Mouse (Mus musculus) layer of hippocampus, adult 6 months (tissue): ENCODE measurements around the gene Aldoart2. TPM values are rescaled to one million over a fixed set of nuclear protein-coding genes. Genes with fewer than 3 reads are reported as not detected.

ENCODE experiments used
- long read RNA-seq, 2 experiments: library from polyadenylated mRNA; unstranded; transcript quantifications; one replicate each; pipeline ENCODE4 v2.0.0; 2019 to 2020
- polyA plus RNA-seq: library from polyadenylated mRNA; unstranded; fragments of <200 nt; fragmentation: Nextera tagmentation; gene quantifications from 2 replicates; pipeline ENCODE4 v1.2.3, GENCODE M21; 2021

Gene Aldoart2
- polyA plus RNA-seq, result 0.16 and 0.35 TPM in 2 replicates
- long read RNA-seq, experiment 1, result 0 reads
- long read RNA-seq, experiment 2, result 0 reads

DNA sequence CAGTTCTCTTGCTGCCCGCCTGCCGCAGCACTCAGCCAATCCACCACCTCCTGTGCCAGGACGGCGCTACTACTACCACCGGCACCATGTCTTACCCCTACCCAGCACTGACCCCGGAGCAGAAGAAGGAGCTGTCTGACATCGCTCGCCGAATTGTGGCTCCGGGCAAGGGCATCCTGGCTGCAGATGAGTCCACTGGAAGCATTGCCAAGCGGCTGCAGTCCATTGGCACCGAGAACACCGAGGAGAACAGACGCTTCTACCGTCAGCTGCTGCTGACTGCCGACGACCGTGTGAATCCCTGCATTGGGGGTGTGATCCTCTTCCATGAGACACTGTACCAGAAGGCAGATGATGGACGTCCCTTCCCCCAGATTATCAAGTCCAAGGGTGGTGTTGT lies at the start of gene Aldoart2:
Gene Aldoart2 (plus strand): TSS at position 34 of the 400 bp plus-strand sequence.

DNA sequence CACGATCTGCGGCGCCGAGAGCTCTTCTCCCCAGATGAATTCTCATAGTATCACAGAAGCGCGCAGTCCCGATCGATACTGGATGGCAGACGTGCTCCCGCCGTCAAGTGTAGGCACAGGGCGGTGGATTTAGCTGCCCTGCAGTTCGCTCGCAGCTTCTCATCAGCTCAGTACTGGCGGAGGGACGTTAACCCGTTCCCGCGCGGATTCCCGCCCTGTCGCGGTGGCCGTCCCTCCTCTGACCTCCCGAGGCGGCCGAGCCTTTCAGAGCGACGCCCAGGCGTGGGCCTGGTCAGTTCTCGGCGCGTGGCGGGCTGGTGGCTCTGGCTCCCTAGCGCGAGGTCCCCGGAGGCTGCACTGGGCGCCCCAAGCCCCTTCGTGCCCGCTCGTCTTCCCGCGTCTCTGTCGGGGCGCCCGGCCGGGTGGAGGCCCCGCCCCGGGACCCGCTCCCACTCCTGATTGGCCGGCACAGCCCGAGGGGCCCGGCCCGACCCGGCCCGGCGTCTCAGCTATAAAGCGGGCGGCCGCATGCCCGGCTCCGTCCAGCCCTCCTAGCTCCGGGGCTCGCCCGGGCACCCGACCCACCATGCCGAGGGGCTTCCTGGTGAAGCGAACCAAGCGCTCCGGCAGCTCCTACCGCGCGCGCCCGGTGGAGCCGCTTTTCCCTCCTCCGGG lies 34.0 kb downstream of the Aldoart2 start, which contains the start of gene Insm2:
Gene Insm2 (plus strand): TSS at position 541 of the 675 bp plus-strand sequence.

Other genes with a start within 250 kb of the Aldoart2 start
- gene Psma6, start 181.0 kb upstream of the Aldoart2 start, polyA plus RNA-seq, result 268 and 292 TPM in 2 replicates
- gene Nfkbia, start 72.6 kb upstream of the Aldoart2 start, polyA plus RNA-seq, result 71.4 and 79.4 TPM in 2 replicates
- 0.10 and 0.15 TPM in 2 replicates for gene Insm2, start 34.2 kb downstream of the Aldoart2 start, polyA plus RNA-seq